ENCODE assay signal across 17 mouse cellular contexts in genomic region chr3:141691846-141692245, GRCm38 (mm10).
DNase-seq lines count a peak whose midpoint lies in the region; ATAC-seq lines count a peak whose summit lies in the region.
"Had no signal": no experiment of that assay in that cellular context is flagged by ENCODE, and none has a peak within 500 bp of the region (broad histone marks: within the 10 kb centered on the region; RNA-seq: fewer than 3 reads in every experiment).

No protein-coding gene starts in this region.

- peaks cover 14% of the 10 kb centered on the region for H3K4me1 ChIP-seq in hindbrain, embryonic 13.5 days (replicated peaks)
- no peaks in the 10 kb centered on the region for H3K4me1 ChIP-seq in hindbrain, embryonic 11.5 days (replicated peaks; ENCODE audit: control insufficient read depth, insufficient read depth, low read length)
- H3K4me1 ChIP-seq in forebrain, embryonic 14.5 days (ENCODE audit: control insufficient read depth, insufficient read depth, low read length) = peaks cover 6% of the 10 kb centered on the region; the same call in 1 of the 2 replicates
- H3K4me1 ChIP-seq in hindbrain, embryonic 16.5 days (ENCODE audit: control insufficient read depth, insufficient read depth, low read depth, low read length) = peaks cover 5% of the 10 kb centered on the region; the same call in 1 of the 2 replicates
- H3K4me1 ChIP-seq: limb, embryonic 12.5 days had no signal

- no peak overlapping the region for H3K4me2 ChIP-seq in hindbrain, embryonic 13.5 days
- H3K4me2 ChIP-seq in hindbrain, embryonic 11.5 days (replicated peaks; ENCODE audit: low read depth, low read length) = no peak overlapping the region
- no peak overlapping the region for H3K4me2 ChIP-seq in forebrain, embryonic 14.5 days (ENCODE audit: low read length)
- H3K4me2 ChIP-seq in hindbrain, embryonic 16.5 days (ENCODE audit: low read length) = no peak overlapping the region
- H3K4me2 ChIP-seq: limb, embryonic 12.5 days had no signal

- H3K9me3 ChIP-seq in hindbrain, embryonic 13.5 days = no peaks in the 10 kb centered on the region
- H3K9me3 ChIP-seq in hindbrain, embryonic 11.5 days (ENCODE audit: control insufficient read depth, low read length) = no peaks in the 10 kb centered on the region
- no peaks in the 10 kb centered on the region for H3K9me3 ChIP-seq in forebrain, embryonic 14.5 days (replicated peaks; ENCODE audit: control insufficient read depth, low read length)
- no peaks in the 10 kb centered on the region for H3K9me3 ChIP-seq in hindbrain, embryonic 16.5 days (ENCODE audit: control insufficient read depth, low read length)
- H3K9me3 ChIP-seq: limb, embryonic 12.5 days had no signal

- ATAC-seq in hindbrain, embryonic 13.5 days (ENCODE audit: low FRiP score) = no peak
- ATAC-seq in hindbrain, embryonic 11.5 days (ENCODE audit: low FRiP score) = no peak
- peak; percentile 83 for ATAC-seq in forebrain, embryonic 14.5 days
- peak; percentile 67 for ATAC-seq in hindbrain, embryonic 16.5 days
- ATAC-seq: lung, postnatal 0 days had no signal

- H3K27me3 ChIP-seq in hindbrain, embryonic 13.5 days = no peaks in the 10 kb centered on the region
- H3K27me3 ChIP-seq in hindbrain, embryonic 11.5 days (ENCODE audit: control insufficient read depth, insufficient read depth, low read length) = no peaks in the 10 kb centered on the region
- no peaks in the 10 kb centered on the region for H3K27me3 ChIP-seq in forebrain, embryonic 14.5 days (replicated peaks; ENCODE audit: control insufficient read depth, insufficient read depth, low read length)
- no peaks in the 10 kb centered on the region for H3K27me3 ChIP-seq in hindbrain, embryonic 16.5 days (replicated peaks; ENCODE audit: control insufficient read depth, insufficient read depth, low read length)
- H3K27me3 ChIP-seq: limb, embryonic 12.5 days had no signal

- no peak overlapping the region for H3K9ac ChIP-seq in hindbrain, embryonic 13.5 days
- no peak overlapping the region for H3K9ac ChIP-seq in hindbrain, embryonic 11.5 days (ENCODE audit: low read depth, low read length)
- H3K9ac ChIP-seq in forebrain, embryonic 14.5 days (ENCODE audit: low read length) = no peak overlapping the region
- H3K9ac ChIP-seq in hindbrain, embryonic 16.5 days (ENCODE audit: low read depth, low read length) = no peak overlapping the region
- H3K9ac ChIP-seq: limb, embryonic 12.5 days; liver, embryonic 14.5 days had no signal

- 53% methylated on average over 3 of the region's 3 CpGs for WGBS in hindbrain, embryonic 13.5 days
- 63% methylated on average over 3 of the region's 3 CpGs for WGBS in hindbrain, embryonic 11.5 days
- 30% methylated on average over 3 of the region's 3 CpGs for WGBS in forebrain, embryonic 14.5 days
- 47% methylated on average over 3 of the region's 3 CpGs for WGBS in hindbrain, embryonic 16.5 days

- H3K27ac ChIP-seq in hindbrain, embryonic 13.5 days = peak overlapping the region; percentile 35; the same call in 1 of the 2 replicates
- no peak overlapping the region for H3K27ac ChIP-seq in hindbrain, embryonic 11.5 days (ENCODE audit: low read depth, low read length)
- no peak overlapping the region for H3K27ac ChIP-seq in forebrain, embryonic 14.5 days (ENCODE audit: low read depth, low read length)
- peak overlapping the region; percentile 9; the same call in 1 of the 2 replicates for H3K27ac ChIP-seq in hindbrain, embryonic 16.5 days (ENCODE audit: low read depth, low read length)
- H3K27ac ChIP-seq: limb, embryonic 12.5 days; liver, embryonic 14.5 days had no signal

- no peak overlapping the region for H3K4me3 ChIP-seq in hindbrain, embryonic 13.5 days
- H3K4me3 ChIP-seq in hindbrain, embryonic 11.5 days (ENCODE audit: low read depth, low read length) = no peak overlapping the region
- H3K4me3 ChIP-seq in forebrain, embryonic 14.5 days (ENCODE audit: low read depth, low read length) = no peak overlapping the region
- no peak overlapping the region for H3K4me3 ChIP-seq in hindbrain, embryonic 16.5 days (ENCODE audit: low read length)
- H3K4me3 ChIP-seq: limb, embryonic 12.5 days; myocyte had no signal

- no peak for DNase-seq in hindbrain, embryonic 11.5 days (ENCODE audit: low spot score)
- peak; percentile 83 for DNase-seq in forebrain, embryonic 14.5 days (ENCODE audit: low spot score)
- peak; percentile 53 for DNase-seq in retina, postnatal 1 day
- DNase-seq in layer of hippocampus, postnatal 25 days (ENCODE audit: extremely low spot score in 1 of 2, low spot score in 1 of 2) = no peak
- DNase-seq in MN1 (ENCODE audit: low spot score) = no peak
- DNase-seq: adrenal gland, postnatal 36 days; cerebellum, adult 11 months; kidney, adult 2 months; kidney, postnatal 36 days; layer of hippocampus, postnatal 36 days; thymus, adult 2 months had no signal

- H3K36me3 ChIP-seq in hindbrain, embryonic 13.5 days = no peaks in the 10 kb centered on the region
- no peaks in the 10 kb centered on the region for H3K36me3 ChIP-seq in hindbrain, embryonic 11.5 days (ENCODE audit: control insufficient read depth, insufficient read depth, low read length)
- H3K36me3 ChIP-seq in forebrain, embryonic 14.5 days (ENCODE audit: control insufficient read depth, insufficient read depth, low read length) = no peaks in the 10 kb centered on the region
- no peaks in the 10 kb centered on the region for H3K36me3 ChIP-seq in hindbrain, embryonic 16.5 days (ENCODE audit: control insufficient read depth, insufficient read depth, low read length)

Comparison
In these comparisons a context has a peak if more than half of its experiments do, and no peak if none do; other contexts are left out.
1. ATAC-seq: peak in forebrain, embryonic 14.5 days (single experiment) and hindbrain, embryonic 16.5 days (single experiment); none in hindbrain, embryonic 13.5 days (single experiment) and hindbrain, embryonic 11.5 days (single experiment).
2. H3K27ac ChIP-seq: peak in hindbrain, embryonic 13.5 days (single experiment) and hindbrain, embryonic 16.5 days (single experiment); none in hindbrain, embryonic 11.5 days (single experiment) and forebrain, embryonic 14.5 days (single experiment).
3. DNase-seq: peak in forebrain, embryonic 14.5 days (single experiment) and retina, postnatal 1 day (single experiment); none in hindbrain, embryonic 11.5 days (single experiment), layer of hippocampus, postnatal 25 days (0 of 2) and MN1 (single experiment).